Mouse (Mus musculus): ENCODE data around the gene Gm10803. TPM values are rescaled to one million over a fixed set of nuclear protein-coding genes. Genes with fewer than 3 reads are reported as not detected.
A peak's percentile ranks its signal among the peaks of the same experiment; 100 is the strongest.

Gene Gm10803
- polyA plus RNA-seq, 1 experiment from 2014 or later, result not detected

- WGBS, result 36% methylated on average over 2 of the region's 2 CpGs
- no peak for DNase-seq
- H3K4me1 ChIP-seq (ENCODE audit: insufficient read depth), result no peaks in the 10 kb centered on the region
Measured at GRCm38 (mm10) chr2:93591706-93592105, 31.3 kb downstream of the Gm10803 start.

DNA sequence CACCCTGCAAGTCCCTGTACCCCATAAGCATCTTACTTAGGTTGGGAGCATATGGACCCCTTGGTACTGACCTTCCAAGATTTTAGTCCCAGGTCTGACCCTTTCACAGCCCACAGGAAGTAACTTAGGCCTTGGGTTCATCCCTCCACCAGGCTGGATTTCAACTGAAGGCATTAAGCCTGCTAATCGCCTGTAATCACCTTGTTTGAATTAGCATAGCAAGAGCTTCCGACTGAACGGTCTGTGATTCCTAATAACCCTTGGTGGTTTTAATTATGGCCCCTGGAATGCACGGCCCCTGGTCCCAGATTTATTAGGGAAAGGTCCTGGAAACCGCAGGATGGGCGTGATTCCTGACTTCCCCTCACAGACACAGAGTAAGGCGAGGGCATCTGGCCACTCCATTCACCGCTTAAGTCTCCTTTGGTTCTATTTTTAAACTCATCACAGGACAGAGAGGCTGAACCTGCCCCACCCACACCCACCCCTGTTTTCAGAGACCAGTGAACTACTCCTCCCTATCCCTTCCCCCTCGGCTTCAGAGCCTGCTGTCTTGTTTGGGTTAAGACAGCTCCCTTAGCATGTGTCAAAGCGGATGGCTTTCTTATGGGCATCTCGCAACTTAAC lies 31.9 kb downstream of the Gm10803 start:
- Histone ChIP-seq H3K9ac (no peak overlapping the region), H3K36me3 (ENCODE audit: insufficient read depth) (no peaks in the 10 kb centered on the region), H3K27ac (ENCODE audit: low read depth) (no peak overlapping the region), H3K9me3 (ENCODE audit: low read depth, low read length) (no peaks in the 10 kb centered on the region), H3K4me2 (no peak overlapping the region), H3K4me1 (ENCODE audit: insufficient read depth) (no peaks in the 10 kb centered on the region), H3K4me3 (ENCODE audit: low read depth, low read length) (no peak overlapping the region), H3K27me3 (ENCODE audit: insufficient read depth, low read length) (no peaks in the 10 kb centered on the region)
- no peak for TF ChIP-seq CTCF (IDR thresholded peaks at IDR 0.05; ENCODE audit: low read depth)
- WGBS, result 42% methylated on average over 11 of the region's 11 CpGs
- no peak for ATAC-seq (ENCODE audit: insufficient read depth)
- no peak for DNase-seq

More at GRCm38 (mm10) chr2:93591706-93592105, 31.3 kb downstream of the Gm10803 start:
- Histone ChIP-seq H3K4me3 (ENCODE audit: low read depth, low read length) (no peak overlapping the region), H3K27me3 (ENCODE audit: insufficient read depth, low read length) (no peaks in the 10 kb centered on the region), H3K4me2 (no peak overlapping the region), H3K9ac (no peak overlapping the region), H3K36me3 (ENCODE audit: insufficient read depth) (no peaks in the 10 kb centered on the region), H3K9me3 (ENCODE audit: low read depth, low read length) (no peaks in the 10 kb centered on the region), H3K27ac (ENCODE audit: low read depth) (no peak overlapping the region)
- TF ChIP-seq CTCF (IDR thresholded peaks at IDR 0.05; ENCODE audit: low read depth), result no peak
- no peak for ATAC-seq (ENCODE audit: insufficient read depth)

DNA sequence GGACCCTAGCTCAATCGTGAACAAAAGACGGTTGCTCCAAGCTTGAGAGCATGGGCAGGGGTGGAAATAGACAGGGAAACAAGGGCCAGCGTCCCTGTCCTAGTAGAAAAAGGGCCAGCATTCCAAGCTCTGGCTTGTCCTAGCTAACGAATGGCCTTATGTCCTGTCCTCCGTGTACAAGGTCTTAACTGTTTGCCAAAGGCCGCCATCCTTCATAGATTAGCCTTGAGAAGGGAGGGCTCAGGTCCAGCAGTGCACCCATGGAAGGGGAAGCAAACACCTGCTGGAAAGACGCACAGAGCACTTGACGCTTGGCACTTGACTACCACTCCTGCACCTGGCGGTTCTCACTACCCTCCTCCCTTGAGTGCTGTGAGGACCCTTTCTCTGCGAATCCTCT lies 32.8 kb downstream of the Gm10803 start:
- no peak for TF ChIP-seq CTCF (IDR thresholded peaks at IDR 0.05; ENCODE audit: low read depth)
- Histone ChIP-seq H3K27ac (ENCODE audit: low read depth) (no peak overlapping the region), H3K4me1 (ENCODE audit: insufficient read depth) (no peaks in the 10 kb centered on the region), H3K4me2 (no peak overlapping the region), H3K4me3 (ENCODE audit: low read depth, low read length) (no peak overlapping the region), H3K27me3 (ENCODE audit: insufficient read depth, low read length) (no peaks in the 10 kb centered on the region), H3K9me3 (ENCODE audit: low read depth, low read length) (no peaks in the 10 kb centered on the region), H3K36me3 (ENCODE audit: insufficient read depth) (no peaks in the 10 kb centered on the region), H3K9ac (no peak overlapping the region)
- DNase-seq (peak; percentile 23), ATAC-seq (ENCODE audit: insufficient read depth) (peak; percentile 49; the same call in 1 of the 2 replicates)
- 53% methylated on average over 10 of the region's 10 CpGs for WGBS

- Histone ChIP-seq H3K27me3 (ENCODE audit: insufficient read depth, low read length) (no peaks in the 10 kb centered on the region), H3K27ac (ENCODE audit: low read depth) (no peak overlapping the region), H3K9me3 (ENCODE audit: low read depth, low read length) (no peaks in the 10 kb centered on the region), H3K4me1 (ENCODE audit: insufficient read depth) (no peaks in the 10 kb centered on the region), H3K4me2 (no peak overlapping the region), H3K9ac (no peak overlapping the region), H3K36me3 (ENCODE audit: insufficient read depth) (no peaks in the 10 kb centered on the region), H3K4me3 (ENCODE audit: low read depth, low read length) (no peak overlapping the region)
- WGBS, result 62% methylated on average over 11 of the region's 11 CpGs
- no peak for ATAC-seq (ENCODE audit: insufficient read depth)
- no peak for DNase-seq
- TF ChIP-seq CTCF (IDR thresholded peaks at IDR 0.05; ENCODE audit: low read depth), result no peak
Measured at GRCm38 (mm10) chr2:93597145-93597544, 36.8 kb downstream of the Gm10803 start.

DNA sequence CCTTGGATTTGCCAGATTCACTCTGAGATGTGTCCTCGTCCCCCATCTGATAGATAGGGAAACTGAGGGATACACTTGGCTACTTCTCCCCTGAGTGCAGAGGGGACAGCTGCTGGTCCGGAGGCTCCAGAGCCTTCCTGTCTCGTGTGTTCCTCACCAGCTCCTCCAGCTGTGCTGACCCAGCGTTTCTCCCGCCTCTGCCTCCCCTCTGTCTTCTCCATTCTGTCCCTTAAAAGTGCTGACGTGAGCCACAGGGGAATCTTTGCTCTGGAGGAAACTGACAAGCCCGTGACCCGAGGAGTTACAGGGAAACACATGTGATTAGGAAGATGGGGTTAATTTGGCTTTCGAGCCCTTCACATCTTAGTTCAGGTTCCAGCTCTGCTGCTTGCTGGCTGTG lies 39.4 kb downstream of the Gm10803 start:
- H3K9ac ChIP-seq, result no peak overlapping the region
- no peaks in the 10 kb centered on the region for H3K4me1 ChIP-seq (ENCODE audit: insufficient read depth)
- H3K27ac ChIP-seq (ENCODE audit: low read depth), result no peak overlapping the region
- no peak for TF ChIP-seq CTCF (IDR thresholded peaks at IDR 0.05; ENCODE audit: low read depth)
- no peak overlapping the region for H3K4me3 ChIP-seq (ENCODE audit: low read depth, low read length)
- H3K4me2 ChIP-seq, result no peak overlapping the region
- no peaks in the 10 kb centered on the region for H3K27me3 ChIP-seq (ENCODE audit: insufficient read depth, low read length)
- ATAC-seq (ENCODE audit: insufficient read depth) (no peak), DNase-seq (no peak)
- H3K36me3 ChIP-seq (ENCODE audit: insufficient read depth), result no peaks in the 10 kb centered on the region
- no peaks in the 10 kb centered on the region for H3K9me3 ChIP-seq (ENCODE audit: low read depth, low read length)
- 47% methylated on average over 9 of the region's 9 CpGs for WGBS

- Histone ChIP-seq H3K36me3 (ENCODE audit: insufficient read depth) (no peaks in the 10 kb centered on the region), H3K27ac (ENCODE audit: low read depth) (no peak overlapping the region), H3K9ac (no peak overlapping the region), H3K4me2 (no peak overlapping the region), H3K9me3 (ENCODE audit: low read depth, low read length) (no peaks in the 10 kb centered on the region), H3K4me3 (ENCODE audit: low read depth, low read length) (no peak overlapping the region), H3K27me3 (ENCODE audit: insufficient read depth, low read length) (no peaks in the 10 kb centered on the region), H3K4me1 (ENCODE audit: insufficient read depth) (no peaks in the 10 kb centered on the region)
- no peak for ATAC-seq (ENCODE audit: insufficient read depth)
- TF ChIP-seq CTCF (IDR thresholded peaks at IDR 0.05; ENCODE audit: low read depth), result no peak
- 83% methylated on average over 6 of the region's 6 CpGs for WGBS
- no peak for DNase-seq
Measured at GRCm38 (mm10) chr2:93604601-93605285, 44.4 kb downstream of the Gm10803 start.

DNA sequence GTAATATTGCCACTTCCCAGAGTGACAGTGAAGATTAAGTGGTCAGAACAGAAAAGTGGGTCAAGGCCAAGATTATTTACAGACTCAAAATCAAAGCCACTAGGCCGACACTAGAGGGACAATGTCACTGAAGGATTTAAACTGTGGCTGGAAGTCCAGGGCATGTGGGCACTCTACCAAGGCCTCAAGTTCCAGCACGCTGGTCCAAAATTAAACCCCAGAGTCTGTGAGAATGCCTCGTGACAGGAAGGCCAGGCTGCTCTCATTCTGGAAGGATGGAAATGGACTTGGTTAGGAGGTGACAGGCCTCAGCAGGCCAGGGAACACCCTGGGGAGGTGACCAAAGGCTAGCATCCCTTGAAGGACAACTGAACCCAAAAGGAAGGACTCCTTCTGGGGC lies 48.4 kb downstream of the Gm10803 start:
- H3K4me1 ChIP-seq (ENCODE audit: insufficient read depth), result no peaks in the 10 kb centered on the region
- no peak for TF ChIP-seq CTCF (IDR thresholded peaks at IDR 0.05; ENCODE audit: low read depth)
- ATAC-seq (ENCODE audit: insufficient read depth) (no peak), DNase-seq (no peak)
- H3K27ac ChIP-seq (ENCODE audit: low read depth), result no peak overlapping the region
- no peaks in the 10 kb centered on the region for H3K36me3 ChIP-seq (ENCODE audit: insufficient read depth)
- no peaks in the 10 kb centered on the region for H3K27me3 ChIP-seq (ENCODE audit: insufficient read depth, low read length)
- no peak overlapping the region for H3K4me2 ChIP-seq
- WGBS, result 63% methylated on average over 3 of the region's 3 CpGs
- H3K9me3 ChIP-seq (ENCODE audit: low read depth, low read length), result no peaks in the 10 kb centered on the region
- H3K9ac ChIP-seq, result no peak overlapping the region
- no peak overlapping the region for H3K4me3 ChIP-seq (ENCODE audit: low read depth, low read length)

All from lung, embryonic 14.5 days (tissue).